Mouse (Mus musculus): ENCODE data around the gene Smg5. TPM values are rescaled to one million over a fixed set of nuclear protein-coding genes. Genes with fewer than 3 reads are reported as not detected.
A peak's percentile ranks its signal among the peaks of the same experiment; 100 is the strongest.
"Not testable (repeated sequence)": the region's sequence is repeated elsewhere in the genome, so short reads cannot be mapped to it uniquely, and the experiment has no call there.

Smg5 gene
- 47.8 and 54.6 TPM in 2 replicates for polyA plus RNA-seq (2012; rRNA removed)

DNA sequence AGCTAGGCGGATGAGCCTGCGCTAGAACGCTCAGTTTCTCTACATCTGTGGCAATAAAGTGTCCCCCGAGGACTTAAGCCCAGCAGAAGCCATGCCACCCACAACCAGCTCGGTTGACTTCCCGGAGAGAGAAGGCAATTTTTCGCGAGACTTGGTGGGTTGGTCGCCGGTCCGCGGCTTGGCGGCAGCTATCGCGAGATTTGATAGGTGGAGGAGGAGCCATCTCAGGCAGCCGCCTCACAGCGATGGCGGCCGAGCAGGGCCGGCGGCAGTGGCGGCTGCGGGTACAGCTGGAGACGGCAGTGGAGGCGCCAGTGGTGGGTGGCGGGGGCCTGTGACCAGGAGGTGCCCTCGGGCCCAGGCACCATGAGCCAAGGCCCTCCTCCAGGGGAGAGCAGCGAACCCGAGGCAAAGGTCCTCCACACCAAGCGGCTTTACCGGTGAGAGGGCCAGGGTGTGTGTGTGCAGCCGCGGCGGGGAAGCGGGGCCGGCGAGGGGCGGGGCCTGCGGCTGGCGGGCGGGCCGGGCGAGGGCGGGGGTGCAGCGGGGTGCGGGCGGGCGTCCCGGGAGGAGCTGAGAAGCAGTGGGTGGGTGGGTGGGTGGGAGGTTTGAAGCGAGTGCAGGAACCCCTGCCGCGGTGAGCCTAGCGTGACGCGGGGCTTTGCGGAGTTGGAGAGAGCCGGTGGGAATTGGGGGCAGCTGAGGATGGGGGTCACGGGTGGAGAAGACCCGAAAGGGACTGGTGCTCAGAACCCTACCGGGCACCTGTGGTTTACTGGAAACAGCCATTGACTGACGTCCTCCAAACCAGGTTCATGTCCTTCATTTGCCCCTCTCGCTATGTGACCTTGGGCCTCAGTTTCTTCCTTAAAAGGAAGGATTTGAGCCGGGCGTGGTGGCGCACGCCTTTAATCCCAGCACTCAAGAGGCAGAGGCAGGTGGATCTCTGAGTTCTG is at the start of gene Smg5, which contains the start of gene Tmem79:
Smg5 (plus strand) TSS at position 203 of the 956 bp plus-strand sequence.
Tmem79 (minus strand) TSS at position 91 of the 956 bp plus-strand sequence.
- DNase-seq, result peak; percentile 98
- Histone ChIP-seq H3K27me3 (replicated peaks; ENCODE audit: control insufficient read depth, insufficient read depth, low read length) (no peaks in the 10 kb centered on the region), H3K36me3 (ENCODE audit: control insufficient read depth, insufficient read depth, low read length) (no peaks in the 10 kb centered on the region), H3K27ac (ENCODE audit: insufficient read depth, low read depth, low read length) (peak within 1 kb of the TSS; percentile 87), H3K4me3 (ENCODE audit: insufficient read depth, low read depth, low read length) (peak within 1 kb of the TSS; percentile 66), H3K4me1 (ENCODE audit: control insufficient read depth, insufficient read depth, low read length) (peaks cover 10% of the 10 kb centered on the region; the same call in 1 of the 2 replicates)
- WGBS, result under 1% methylated on average over 62 of the region's 66 CpGs
- peak; percentile 92 for TF ChIP-seq POLR2A (IDR thresholded peaks at IDR 0.05; ENCODE audit: low read depth, low read length)
- TF ChIP-seq CTCF (conservative IDR thresholded peaks at IDR 0.05; ENCODE audit: insufficient read depth, insufficient read length, low read depth, low read length), result no peak

DNA sequence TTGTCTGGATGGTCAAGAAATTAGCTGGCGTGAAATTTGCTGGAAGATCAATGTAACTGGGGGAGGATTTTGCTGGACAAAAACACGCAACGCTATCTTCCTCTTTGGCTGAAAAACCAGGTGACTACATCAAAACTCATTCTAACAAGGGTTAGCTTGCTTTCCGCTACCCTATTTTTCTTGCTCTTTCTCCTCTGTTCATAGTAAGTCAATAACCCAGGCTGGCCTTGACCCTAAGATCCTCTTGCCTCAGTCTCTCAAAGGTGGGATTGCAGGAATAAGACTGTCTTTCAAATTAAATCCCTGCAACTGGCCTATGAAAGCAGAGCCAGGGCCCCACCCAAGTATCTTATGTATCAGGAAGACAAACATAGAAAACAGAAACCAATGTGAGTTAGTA is 49.0 kb upstream of the Smg5 start, which contains the start of gene Gm38392:
Gm38392 (minus strand) TSS at position 101 of the 400 bp plus-strand sequence.
- Histone ChIP-seq H3K4me1 (ENCODE audit: control insufficient read depth, insufficient read depth, low read length) (no peaks in the 10 kb centered on the region), H3K27me3 (replicated peaks; ENCODE audit: control insufficient read depth, insufficient read depth, low read length) (no peaks in the 10 kb centered on the region), H3K27ac (ENCODE audit: insufficient read depth, low read depth, low read length) (no peak within 1 kb of the TSS), H3K4me3 (ENCODE audit: insufficient read depth, low read depth, low read length) (no peak within 1 kb of the TSS), H3K36me3 (ENCODE audit: control insufficient read depth, insufficient read depth, low read length) (no peaks in the 10 kb centered on the region)
- no peak for TF ChIP-seq CTCF (conservative IDR thresholded peaks at IDR 0.05; ENCODE audit: insufficient read depth, insufficient read length, low read depth, low read length)
- no peak for TF ChIP-seq POLR2A (IDR thresholded peaks at IDR 0.05; ENCODE audit: low read depth, low read length)
- WGBS, result 97% methylated on average over 4 of the region's 4 CpGs
- DNase-seq, result no peak

DNA sequence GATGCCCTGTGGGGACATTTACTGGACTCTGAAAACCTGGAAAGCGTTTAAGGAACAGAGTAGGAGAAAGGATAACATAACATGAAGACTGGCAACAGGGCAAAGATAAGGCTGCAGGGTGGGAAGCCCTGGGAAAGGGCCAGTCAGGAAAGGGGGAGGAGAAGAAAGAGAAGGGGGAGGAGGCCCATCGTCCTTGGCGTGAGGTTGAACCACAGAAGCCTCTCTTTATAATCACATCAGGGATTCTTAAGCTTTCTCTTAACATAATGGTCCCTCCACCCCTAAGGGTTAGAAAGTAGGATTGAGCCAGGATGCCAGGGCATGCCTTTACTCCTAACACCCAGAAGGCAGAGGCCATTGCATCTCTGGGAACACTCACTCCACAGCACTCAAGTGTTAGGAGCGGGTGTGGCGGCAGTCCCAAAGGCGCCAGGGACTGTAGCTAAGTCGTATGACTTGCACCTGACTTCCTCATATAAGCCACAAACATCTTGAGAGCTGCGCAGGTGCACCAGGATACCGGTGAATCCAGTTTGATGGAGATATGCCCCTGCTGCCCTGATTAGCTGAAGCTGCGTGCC is 47.8 kb upstream of the Smg5 start:
- DNase-seq; H3K4me3 ChIP-seq (ENCODE audit: insufficient read depth, low read depth, low read length); H3K27me3 ChIP-seq (replicated peaks; ENCODE audit: control insufficient read depth, insufficient read depth, low read length); H3K27ac ChIP-seq (ENCODE audit: insufficient read depth, low read depth, low read length); H3K4me1 ChIP-seq (ENCODE audit: control insufficient read depth, insufficient read depth, low read length); H3K36me3 ChIP-seq (ENCODE audit: control insufficient read depth, insufficient read depth, low read length): not testable (repeated sequence)
- WGBS, result 90% methylated on average over 10 of the region's 10 CpGs

- DNase-seq, result peak; percentile 34
- TF ChIP-seq CTCF (conservative IDR thresholded peaks at IDR 0.05; ENCODE audit: insufficient read depth, insufficient read length, low read depth, low read length), result peak; percentile 47
- TF ChIP-seq POLR2A (IDR thresholded peaks at IDR 0.05; ENCODE audit: low read depth, low read length), result no peak
Measured at GRCm38 (mm10) chr3:88291970-88292369, 44.1 kb upstream of the Smg5 start.

GRCm38 (mm10) chr3:88295272-88295671 is 40.8 kb upstream of the Smg5 start:
- not testable (repeated sequence) for DNase-seq; H3K36me3 ChIP-seq (ENCODE audit: control insufficient read depth, insufficient read depth, low read length); H3K27ac ChIP-seq (ENCODE audit: insufficient read depth, low read depth, low read length); H3K27me3 ChIP-seq (replicated peaks; ENCODE audit: control insufficient read depth, insufficient read depth, low read length); H3K4me1 ChIP-seq (ENCODE audit: control insufficient read depth, insufficient read depth, low read length); H3K4me3 ChIP-seq (ENCODE audit: insufficient read depth, low read depth, low read length)
- WGBS, result 38% methylated on average over 1 of the region's 1 CpGs

More at GRCm38 (mm10) chr3:88291970-88292369, 44.1 kb upstream of the Smg5 start:
- Histone ChIP-seq H3K4me3 (ENCODE audit: insufficient read depth, low read depth, low read length) (no peak overlapping the region), H3K27me3 (replicated peaks; ENCODE audit: control insufficient read depth, insufficient read depth, low read length) (no peaks in the 10 kb centered on the region), H3K27ac (ENCODE audit: insufficient read depth, low read depth, low read length) (no peak overlapping the region), H3K4me1 (ENCODE audit: control insufficient read depth, insufficient read depth, low read length) (peaks cover 3% of the 10 kb centered on the region; the same call in 1 of the 2 replicates), H3K36me3 (ENCODE audit: control insufficient read depth, insufficient read depth, low read length) (no peaks in the 10 kb centered on the region)
- 32% methylated on average over 4 of the region's 4 CpGs for WGBS

DNA sequence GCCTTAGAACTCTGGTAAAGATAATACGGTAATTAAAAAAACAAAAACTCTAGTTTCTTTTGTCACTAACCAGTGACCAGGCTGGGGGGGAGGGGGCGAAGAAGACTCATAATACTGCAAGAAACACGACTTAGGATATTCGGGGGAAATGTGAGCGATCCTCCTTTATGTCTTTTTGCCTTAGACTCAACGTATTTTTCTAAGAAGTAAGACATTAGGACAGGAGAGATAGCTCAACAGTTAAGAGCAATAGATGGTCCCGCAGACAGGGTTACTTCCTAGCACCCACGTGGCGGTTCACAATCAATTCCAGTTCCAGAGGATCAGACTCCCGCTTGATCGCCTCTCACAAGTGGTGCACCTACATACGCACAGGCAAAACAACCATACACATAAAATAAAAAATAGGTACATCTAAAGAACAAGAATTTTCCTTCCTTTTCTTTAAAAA is 39.9 kb upstream of the Smg5 start:
- H3K4me3 ChIP-seq (ENCODE audit: insufficient read depth, low read depth, low read length), result peak overlapping the region; percentile 74
- H3K4me1 ChIP-seq (ENCODE audit: control insufficient read depth, insufficient read depth, low read length), result peaks cover 6% of the 10 kb centered on the region; the same call in 1 of the 2 replicates
- TF ChIP-seq POLR2A (IDR thresholded peaks at IDR 0.05; ENCODE audit: low read depth, low read length) (no peak), CTCF (conservative IDR thresholded peaks at IDR 0.05; ENCODE audit: insufficient read depth, insufficient read length, low read depth, low read length) (no peak)
- no peak for DNase-seq
- H3K27me3 ChIP-seq (replicated peaks; ENCODE audit: control insufficient read depth, insufficient read depth, low read length), result no peaks in the 10 kb centered on the region
- peaks cover 7% of the 10 kb centered on the region for H3K36me3 ChIP-seq (ENCODE audit: control insufficient read depth, insufficient read depth, low read length)
- no peak overlapping the region for H3K27ac ChIP-seq (ENCODE audit: insufficient read depth, low read depth, low read length)
- WGBS, result 2% methylated on average over 12 of the region's 12 CpGs
